Mouse (Mus musculus) kidney, postnatal 14 days (tissue): ENCODE results near the gene Tex30.

Source experiments
- DNase-seq: peaks from one replicate; pipeline ENCODE4 v3.0.0; 2022; ENCODE audit warnings: mixed read lengths

The Tex30 gene

GRCm38 (mm10) chr1:44041797-44042554 is 60.3 kb downstream of the Tex30 start:
- DNase-seq, result peak; percentile 65
